Mouse (Mus musculus): ENCODE results near the gene Cdh26.

The Cdh26 gene

DNA sequence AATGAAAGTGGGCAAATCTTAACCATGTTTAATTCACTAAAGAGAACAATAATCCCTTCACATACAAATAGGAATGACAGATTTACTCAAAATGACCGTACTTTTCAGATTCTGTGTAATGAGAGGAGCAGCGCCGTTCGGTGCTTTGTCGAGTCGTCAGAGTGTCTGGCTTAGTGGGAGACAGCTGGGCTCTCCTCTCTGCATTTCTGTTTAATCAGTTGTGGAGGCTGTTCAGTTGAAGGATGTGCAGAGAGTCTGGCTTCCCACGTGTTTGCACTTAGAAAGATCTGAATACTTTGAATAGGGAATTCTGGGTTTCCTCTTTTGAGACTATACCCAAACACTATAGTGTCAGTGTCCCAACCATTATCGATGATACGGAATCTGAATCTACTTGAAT, 7.0 kb downstream of the Cdh26 start:
- no peak for DNase-seq (ENCODE audit: low spot score in 2 of 2)

DNA sequence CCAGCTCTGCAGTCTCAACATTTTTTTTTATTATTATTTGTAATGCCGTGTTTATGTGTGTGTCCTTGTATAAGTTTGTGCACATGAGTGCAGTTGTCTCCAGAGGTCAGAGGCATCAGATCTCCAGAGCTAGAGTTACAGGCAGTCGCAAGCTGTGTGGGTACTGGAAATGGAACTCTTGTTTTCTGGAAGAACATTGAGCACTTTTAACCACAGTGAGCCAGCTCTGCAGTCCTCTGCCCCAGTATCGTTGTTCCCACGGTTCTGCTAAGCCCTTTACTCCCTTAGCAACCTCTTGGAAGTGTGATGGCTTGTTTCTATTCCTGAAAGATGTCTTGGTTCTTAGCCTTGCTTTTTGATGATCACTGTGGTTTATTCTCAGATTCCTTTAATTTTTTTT, 19.1 kb downstream of the Cdh26 start:
- no peak for DNase-seq (ENCODE audit: low spot score in 2 of 2)

DNA sequence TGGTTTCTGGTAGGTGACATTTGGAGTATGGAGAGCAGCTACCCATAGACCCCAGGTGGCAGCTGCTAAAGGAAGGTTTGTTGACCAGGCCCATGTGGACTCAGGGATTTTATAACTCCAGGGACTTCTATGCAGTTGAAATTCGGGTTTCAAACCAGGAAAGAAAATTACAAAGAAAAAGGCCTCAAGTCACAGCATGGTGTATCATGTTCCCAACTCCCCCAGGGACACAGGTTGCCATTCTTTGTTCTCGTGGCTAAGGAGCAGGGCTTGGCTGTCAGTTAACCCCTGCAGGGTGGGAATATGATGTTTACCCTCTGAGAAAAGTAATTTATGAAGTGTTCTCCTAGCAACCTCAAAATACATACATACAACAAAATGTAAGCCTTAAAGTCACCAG, 19.9 kb downstream of the Cdh26 start:
- no peak for DNase-seq (ENCODE audit: low spot score in 2 of 2)

- DNase-seq (ENCODE audit: low spot score in 2 of 2) = no peak
Measured at GRCm38 (mm10) chr2:178450961-178451360, 20.6 kb downstream of the Cdh26 start.

DNA sequence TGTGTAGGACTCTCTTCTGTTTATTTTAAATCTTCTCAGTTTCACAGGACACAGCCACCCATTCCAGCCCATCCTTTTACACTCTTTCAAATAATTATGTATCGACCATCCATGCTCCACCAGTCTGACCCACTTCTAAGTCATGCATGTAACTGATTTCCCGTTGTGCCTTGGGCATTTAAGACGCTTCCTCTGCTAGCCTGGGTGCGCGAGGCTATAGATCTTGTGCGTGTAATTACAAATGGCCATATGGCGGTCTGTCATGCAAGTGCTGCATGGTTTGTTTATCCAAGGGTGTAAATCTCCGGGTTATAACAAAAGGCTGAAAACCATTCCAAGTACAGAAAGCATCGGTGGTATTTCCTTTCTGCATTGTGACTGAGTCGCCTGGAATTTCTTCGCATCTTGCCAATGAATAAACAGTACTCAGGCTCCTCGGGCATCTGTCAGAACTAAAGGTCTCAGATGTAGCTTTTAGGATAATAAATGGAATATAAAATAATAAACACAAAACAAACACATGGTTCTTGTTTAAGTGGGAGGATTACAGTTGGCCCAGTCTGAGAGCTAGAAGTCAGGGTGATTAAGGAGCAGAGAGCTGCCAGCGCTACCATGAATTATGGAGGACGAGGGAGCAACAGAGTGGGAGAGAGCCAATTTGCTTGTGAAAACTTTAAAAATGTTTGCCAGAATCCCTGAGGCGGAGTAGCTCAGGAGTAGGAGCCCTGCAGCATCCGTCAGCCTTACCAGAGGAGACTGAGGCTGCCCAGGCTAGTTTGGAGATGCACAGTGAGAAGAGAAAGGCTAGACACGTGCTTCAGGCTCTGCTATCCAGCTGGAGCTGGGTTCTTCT, 24.6 kb downstream of the Cdh26 start:
- DNase-seq (ENCODE audit: low spot score in 2 of 2) = no peak

DNA sequence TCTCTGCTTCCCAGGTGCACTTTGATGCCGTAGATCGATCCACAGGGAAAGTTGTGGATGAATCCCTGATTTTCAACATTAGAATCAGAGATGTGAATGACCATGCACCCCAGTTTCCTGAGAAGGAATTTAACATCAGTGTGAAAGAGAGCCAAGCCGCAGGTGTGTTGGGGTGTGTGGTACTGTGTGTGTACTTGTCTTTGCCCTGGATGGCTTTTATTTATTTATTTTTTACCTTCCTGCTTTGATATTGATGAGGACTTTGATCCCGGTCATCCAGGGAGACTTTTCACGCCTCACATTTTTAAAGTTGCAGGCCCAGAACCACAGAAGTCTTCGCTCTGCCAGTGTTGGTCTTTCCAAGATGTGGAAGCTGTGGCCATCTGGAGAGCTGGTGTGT, 27.1 kb downstream of the Cdh26 start:
- no peak for DNase-seq (ENCODE audit: low spot score in 2 of 2)

- no peak for DNase-seq (ENCODE audit: low spot score in 2 of 2)
Measured at GRCm38 (mm10) chr2:178460353-178460752, 30.0 kb downstream of the Cdh26 start.

DNA sequence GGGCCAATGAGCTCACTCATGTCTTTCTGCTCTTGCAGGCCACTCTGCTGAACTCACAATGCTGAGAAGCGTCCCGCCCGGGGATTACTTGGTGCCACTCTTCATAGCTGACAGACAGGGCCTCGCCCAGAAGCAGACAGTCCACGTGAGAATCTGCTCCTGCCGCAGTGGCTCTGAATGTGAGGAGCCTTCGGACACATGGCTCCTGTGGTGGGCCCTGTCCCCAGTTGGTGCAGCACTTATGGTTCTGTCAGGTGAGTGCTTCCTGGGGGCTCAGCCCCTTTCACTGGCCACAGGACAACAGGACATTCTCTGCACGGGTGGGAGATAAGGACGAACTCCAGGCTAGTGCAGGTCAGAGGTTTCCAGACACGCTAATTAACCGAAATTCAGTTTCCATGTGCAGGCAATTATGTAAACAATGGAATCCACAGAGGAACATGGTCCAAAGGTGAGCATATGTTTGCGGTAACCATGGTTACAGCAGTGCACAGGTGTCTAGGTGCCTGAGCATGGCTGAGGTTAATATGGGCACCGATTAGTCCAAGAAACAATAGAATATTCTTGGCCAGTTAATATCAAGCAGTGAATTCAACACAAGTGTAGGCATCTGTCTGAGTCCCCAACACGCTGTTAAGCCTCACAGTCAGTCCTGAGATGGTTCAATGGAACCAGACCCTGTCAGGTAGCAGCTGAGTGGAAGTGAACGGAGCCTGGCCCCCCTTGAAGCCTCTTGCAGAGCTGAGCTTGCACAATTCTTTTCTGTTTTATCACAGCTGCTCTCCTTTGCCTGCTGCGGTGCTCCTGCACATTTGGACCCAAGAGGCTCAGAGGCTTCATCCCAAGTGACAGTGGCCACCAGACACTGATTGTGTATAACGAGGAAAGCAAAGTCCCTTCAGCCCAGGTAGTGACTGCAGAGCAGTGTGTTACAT, 41.5 kb downstream of the Cdh26 start:
- DNase-seq (ENCODE audit: low spot score in 2 of 2) = no peak

DNA sequence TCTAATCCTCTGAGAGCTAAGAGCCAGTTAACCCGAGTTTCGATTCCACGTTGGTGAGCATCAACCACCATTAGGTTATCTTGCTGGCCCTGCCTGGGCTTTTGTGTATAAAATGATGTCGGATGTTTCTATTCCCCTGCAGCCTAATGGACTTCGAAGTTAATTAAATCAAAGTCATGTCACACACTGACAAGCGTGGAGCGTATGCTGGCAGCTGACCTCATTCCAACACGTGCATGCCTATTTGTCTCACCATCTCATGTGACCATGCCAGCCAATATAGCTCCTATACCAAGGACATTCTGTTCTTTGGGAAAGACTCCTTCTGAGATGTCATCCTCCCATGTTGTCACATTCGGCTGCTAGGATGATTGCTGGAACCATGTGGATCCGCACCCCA, 43.6 kb downstream of the Cdh26 start:
- no peak for DNase-seq (ENCODE audit: low spot score in 2 of 2)

GRCm38 (mm10) chr2:178477228-178477627, 46.9 kb downstream of the Cdh26 start:
- no peak for DNase-seq (ENCODE audit: low spot score in 2 of 2)

DNA sequence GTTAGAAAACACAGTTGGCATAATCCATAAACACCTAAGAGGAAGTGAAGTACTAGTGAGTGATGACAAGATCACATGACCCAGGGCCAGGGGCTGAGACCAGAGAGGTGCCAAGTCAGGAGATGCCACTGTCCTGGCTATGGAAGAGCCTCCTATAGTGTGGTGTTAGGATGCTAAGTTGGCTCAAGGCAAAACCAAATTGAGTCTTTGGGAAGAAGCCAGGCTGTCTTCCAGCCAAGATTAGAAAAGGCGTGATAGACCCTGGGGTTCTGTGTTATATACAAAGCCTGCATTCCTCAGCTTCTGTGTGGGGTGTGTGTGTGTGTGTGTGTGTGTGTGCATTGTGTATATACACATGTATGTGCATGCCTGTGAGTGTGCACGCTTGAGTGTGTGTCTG, 48.7 kb downstream of the Cdh26 start:
- no peak for DNase-seq (ENCODE audit: low spot score in 2 of 2)

GRCm38 (mm10) chr2:178480932-178481331, 50.6 kb downstream of the Cdh26 start:
- DNase-seq (ENCODE audit: low spot score in 2 of 2) = peak; percentile 13 to 14

DNA sequence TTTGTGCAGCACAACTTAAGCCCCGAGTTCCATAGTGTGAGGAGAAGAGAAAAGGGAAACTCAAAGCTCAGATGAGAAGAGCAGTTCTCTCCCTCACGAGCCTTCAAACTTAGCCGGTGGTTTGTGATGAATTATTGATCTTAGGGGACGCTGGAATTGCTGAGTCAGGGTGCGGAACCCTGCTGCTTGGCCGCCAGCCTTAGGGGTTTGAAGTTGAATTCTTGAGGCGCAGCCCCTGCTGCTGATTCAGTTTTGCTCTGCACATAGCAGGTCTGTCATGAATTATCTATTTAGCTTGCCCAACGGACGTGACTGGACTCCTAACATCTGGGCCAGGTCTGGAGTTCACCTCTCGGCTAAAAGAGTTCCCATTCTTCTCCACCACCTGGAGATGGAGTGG, 53.1 kb downstream of the Cdh26 start:
- DNase-seq (ENCODE audit: low spot score in 2 of 2) = no peak

DNA sequence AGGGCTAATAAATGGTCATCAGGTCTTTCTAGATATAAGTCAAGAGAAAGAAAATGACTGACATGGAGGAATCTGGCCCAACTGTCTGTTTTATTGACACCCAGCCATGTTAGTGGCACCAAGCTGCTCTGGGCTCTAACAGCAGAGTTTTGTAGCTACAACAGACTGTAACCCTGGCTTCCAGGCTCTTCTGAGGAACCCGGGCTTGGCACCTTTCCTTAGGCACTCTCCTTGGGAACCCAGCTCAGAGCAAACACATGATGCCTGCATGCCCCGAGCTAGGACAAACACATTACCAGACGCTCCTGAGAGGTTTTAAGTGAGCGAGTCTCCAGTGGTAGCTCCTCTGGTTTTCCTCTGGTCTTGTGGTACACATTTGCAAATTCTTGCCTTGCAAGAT, 57.9 kb downstream of the Cdh26 start:
- no peak for DNase-seq (ENCODE audit: low spot score in 2 of 2)

- DNase-seq (ENCODE audit: low spot score in 2 of 2) = no peak
Measured at GRCm38 (mm10) chr2:178490245-178490920, 60.1 kb downstream of the Cdh26 start.

DNA sequence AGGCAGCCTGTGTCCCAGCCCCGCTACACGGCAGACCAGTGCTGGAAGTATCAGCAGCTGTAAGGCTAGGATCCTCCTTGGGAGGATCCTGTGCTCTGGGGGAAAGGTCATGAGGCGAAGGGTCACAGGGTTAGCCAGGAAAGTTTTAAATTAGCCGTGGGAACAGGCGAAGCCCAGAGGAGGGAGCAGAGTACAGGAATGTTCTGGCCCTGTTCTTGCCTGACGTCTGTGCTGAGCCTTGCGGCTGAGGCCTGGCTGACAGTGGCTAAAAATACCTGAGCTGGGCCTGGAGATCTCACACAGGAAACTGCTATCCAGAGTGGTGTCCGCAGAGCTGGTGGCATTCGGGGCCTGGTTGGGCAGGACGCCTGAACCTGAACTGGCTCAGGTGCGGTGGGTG, 63.7 kb downstream of the Cdh26 start:
- peak; percentile 86 to 87 for DNase-seq (ENCODE audit: low spot score in 2 of 2)

GRCm38 (mm10) chr2:178495816-178496215, 65.5 kb downstream of the Cdh26 start:
- DNase-seq (ENCODE audit: low spot score in 2 of 2) = no peak

DNA sequence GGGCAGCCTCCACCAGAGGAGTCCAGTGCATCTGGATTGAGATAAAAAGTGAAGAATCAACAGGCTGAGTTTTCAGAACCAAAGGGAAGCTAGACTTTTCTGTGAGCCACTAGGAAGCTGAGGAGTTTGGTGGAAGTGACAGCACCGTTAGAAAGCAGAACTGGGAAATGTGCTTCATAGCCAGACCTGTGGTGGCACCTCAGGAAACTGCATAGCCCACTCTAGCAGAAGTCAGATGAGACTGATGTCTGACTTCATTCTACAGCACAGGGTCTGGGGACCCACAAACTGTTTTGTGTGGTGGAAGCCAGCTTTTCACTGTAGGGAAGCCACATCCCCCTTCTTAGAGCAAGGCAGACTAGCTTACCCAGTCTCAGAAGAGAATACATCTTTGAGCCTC, 67.6 kb downstream of the Cdh26 start:
- DNase-seq (ENCODE audit: low spot score in 2 of 2) = no peak

- DNase-seq (ENCODE audit: low spot score in 2 of 2) = peak in 1 of 2 experiments; percentile 21
Measured at GRCm38 (mm10) chr2:178498409-178498808, 68.1 kb downstream of the Cdh26 start.

DNA sequence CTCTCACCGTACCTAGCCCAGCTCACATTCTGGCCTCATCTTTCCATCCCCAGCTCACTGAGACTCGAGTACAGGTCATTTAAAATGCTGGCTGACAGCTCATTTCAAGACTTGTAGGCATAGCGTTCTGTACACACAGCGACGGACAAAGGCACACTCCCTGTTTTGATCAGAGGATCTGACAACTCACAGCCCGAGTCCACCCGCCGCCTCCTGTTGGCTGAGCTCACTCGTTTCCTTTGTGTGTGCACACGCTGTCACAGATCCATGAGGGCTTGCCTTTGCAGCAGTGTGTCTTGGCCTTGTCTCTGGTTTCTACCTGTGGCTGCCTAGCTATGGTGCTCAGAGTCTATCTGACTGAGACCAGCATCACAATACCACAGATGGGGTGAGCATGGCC, 72.1 kb downstream of the Cdh26 start:
- DNase-seq (ENCODE audit: low spot score in 2 of 2) = no peak

- peak in 1 of 2 experiments; percentile 28 for DNase-seq (ENCODE audit: low spot score in 2 of 2)
Measured at GRCm38 (mm10) chr2:178506056-178506455, 75.7 kb downstream of the Cdh26 start.

- peak; percentile 27 to 43 for DNase-seq (ENCODE audit: low spot score in 2 of 2)
Measured at GRCm38 (mm10) chr2:178507379-178508014, 77.2 kb downstream of the Cdh26 start.
